Mouse (Mus musculus): ENCODE results near the gene Metap1d.

DNA sequence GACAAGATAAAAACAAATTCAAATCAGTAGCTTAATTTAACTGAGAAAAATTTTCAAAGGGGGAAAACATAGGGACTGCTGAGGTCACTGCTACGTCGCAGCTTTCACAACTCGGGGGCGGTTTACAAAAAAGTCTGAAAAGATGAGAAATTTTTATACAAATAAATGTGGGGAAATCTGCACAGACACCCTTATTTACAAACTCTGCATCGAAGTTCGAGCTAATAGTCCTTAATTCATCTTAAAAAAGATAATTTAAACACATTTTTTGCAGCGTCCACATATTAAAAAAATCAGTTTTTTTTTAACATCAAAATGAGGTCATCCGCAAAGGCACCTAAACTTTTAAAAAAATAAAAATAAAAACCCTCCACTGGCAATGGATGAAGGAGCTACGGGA, 90.5 kb downstream of the Metap1d start:
- TF ChIP-seq POLR2A (IDR thresholded peaks at IDR 0.05; ENCODE audit: extremely low read depth, insufficient read depth, low read length) (no peak), CTCF (IDR thresholded peaks at IDR 0.05; ENCODE audit: extremely low read depth, insufficient read depth, low read length) (no peak)

Measured in cortical plate, adult 2 months (tissue).